Mouse (Mus musculus) olfactory bulb, adult 2 months (tissue): ENCODE measurements at regions not wholly inside any gene's neighbourhood (a gene's known extent, or its start where the extent isn't known, plus 50 kb on each side); places are given as distances from the start of the nearest gene placed in this dataset.

Source experiments
- CTCF ChIP-seq: fragments of 200-500 bp; IDR thresholded peaks from 2 replicates; pipeline ENCODE4 v1.5.1; 2012; ENCODE audit warnings: low read depth, mild to moderate bottlenecking, low read length, moderate library complexity; ENCODE audit not compliant: insufficient read depth
- POLR2A ChIP-seq: fragments of 200-500 bp; IDR thresholded peaks from 2 replicates; pipeline ENCODE4 v1.6.1; 2012; ENCODE audit warnings: mild to moderate bottlenecking, low read depth, low read length, moderate library complexity; ENCODE audit not compliant: insufficient read depth

DNA sequence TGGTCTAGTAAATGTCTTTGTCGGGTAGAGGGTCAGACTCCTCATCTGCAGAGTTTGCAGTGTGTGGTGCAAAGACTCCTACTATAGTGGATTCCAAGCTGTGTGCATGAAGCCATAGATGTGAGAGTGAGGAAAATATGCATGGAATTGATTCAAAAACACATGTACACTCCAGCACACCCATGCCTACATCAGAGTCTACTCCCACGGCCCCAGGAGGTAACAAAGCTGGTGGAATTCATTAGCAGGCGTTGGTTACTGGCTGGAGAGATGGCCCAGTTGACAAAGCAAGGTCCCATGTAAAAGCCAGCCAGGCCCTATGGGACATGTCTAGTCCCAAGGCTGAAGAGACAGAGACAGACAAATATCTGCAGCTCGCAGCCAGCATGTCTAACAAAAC is 132.6 kb upstream of the 1700016C15Rik start:
- TF ChIP-seq POLR2A, result no peak
- no peak for TF ChIP-seq CTCF
